Mouse (Mus musculus) small intestine, adult 2 months (tissue): ENCODE data around the gene Ccdc62. TPM values are rescaled to one million over a fixed set of nuclear protein-coding genes. Genes with fewer than 3 reads are reported as not detected.

Experiments
- H3K27ac ChIP-seq: fragments of 200-500 bp; 2 replicates; pipeline ENCODE4 v1.5.1; 2012; ENCODE audit warnings: low read depth, low read length, control low read depth, inconsistent platforms; ENCODE audit not compliant: insufficient read depth
- H3K27me3 ChIP-seq: fragments of 200-500 bp; 2 replicates; pipeline ENCODE4 v1.6.1; 2012; ENCODE audit warnings: mild to moderate bottlenecking, moderate library complexity, low read length, inconsistent platforms; ENCODE audit not compliant: control insufficient read depth, insufficient read depth
- H3K36me3 ChIP-seq: fragments of 200-500 bp; 2 replicates; pipeline ENCODE4 v1.6.1; 2012; ENCODE audit warnings: mild to moderate bottlenecking, low read length, control low read depth, inconsistent platforms; ENCODE audit not compliant: control insufficient read depth, insufficient read depth
- H3K4me1 ChIP-seq: fragments of 200-500 bp; 2 replicates; pipeline ENCODE4 v1.6.1; 2012; ENCODE audit warnings: low read length, inconsistent platforms, mixed read lengths; ENCODE audit not compliant: control insufficient read depth, insufficient read depth, insufficient read length
- H3K4me3 ChIP-seq: fragments of 200-500 bp; 2 replicates; pipeline ENCODE4 v1.5.1; 2012; ENCODE audit warnings: low read depth, mild to moderate bottlenecking, control low read depth, inconsistent platforms, low read length, moderate library complexity
- CTCF ChIP-seq: fragments of 200-500 bp; IDR thresholded peaks from 2 replicates; pipeline ENCODE4 v1.5.1; 2012; ENCODE audit warnings: low read depth, mild to moderate bottlenecking, control low read depth, inconsistent platforms, low read length, moderate library complexity, mixed read lengths; ENCODE audit not compliant: insufficient replicate concordance, insufficient read length; ENCODE audit errors: extremely low read depth
- POLR2A ChIP-seq: fragments of 200-500 bp; IDR thresholded peaks from 2 replicates; pipeline ENCODE4 v1.6.1; 2012; ENCODE audit warnings: low read depth, mild to moderate bottlenecking, control low read depth, inconsistent platforms, low read length, moderate library complexity
- WGBS: fragments of 180-500 bp; shearing (Covaris S2); methylation state at CpG from one replicate; pipeline ENCODE4 v1.1.7; 2018; 5-methylcytosine and 5-hydroxymethylcytosine counted together
- polyA plus RNA-seq: library from polyadenylated mRNA; depleted of rRNA; stranded (reverse); fragments of >200 nt; gene quantifications from 2 replicates; pipeline ENCODE4 v1.2.3, GENCODE M21; 2012

Gene Ccdc62
- polyA plus RNA-seq, 1 experiment = 1.9 TPM

DNA sequence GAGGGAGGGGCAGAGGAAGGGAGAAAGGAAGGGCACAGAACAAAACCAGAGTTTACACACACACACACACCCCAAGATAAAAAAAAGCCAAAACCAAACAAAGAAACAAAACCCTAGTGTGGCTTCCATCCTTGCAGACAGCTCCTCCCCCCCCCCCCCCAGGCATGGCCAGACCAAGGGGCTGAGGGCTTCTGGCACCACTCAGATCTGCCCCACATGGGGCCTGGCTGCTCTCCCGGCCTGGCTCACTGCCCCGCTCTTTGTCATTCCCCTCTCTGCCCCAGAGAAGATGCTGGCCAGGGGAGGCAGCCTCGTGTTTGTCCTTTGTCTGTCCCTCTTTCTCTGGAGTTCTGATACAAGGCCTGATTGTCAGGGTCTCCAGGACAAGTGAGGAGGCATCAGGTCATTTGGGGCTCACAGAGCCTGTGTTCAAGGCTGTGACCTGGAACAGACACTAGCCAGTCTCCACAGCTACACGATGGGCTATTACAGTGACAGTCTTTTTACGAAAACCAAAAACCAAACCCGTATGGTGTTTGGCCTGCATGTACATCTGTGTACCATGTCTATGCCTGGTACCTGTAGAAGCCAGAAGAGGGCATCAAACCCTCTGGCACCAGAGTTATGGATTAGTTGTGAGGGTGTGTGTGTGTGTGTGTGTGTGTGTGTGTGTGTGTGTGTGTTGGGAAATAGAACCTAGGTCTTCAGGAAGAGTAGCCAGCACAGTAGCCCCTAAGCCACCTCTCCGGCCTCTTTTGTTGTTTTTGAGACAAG is 63.0 kb downstream of the Ccdc62 start:
- TF ChIP-seq POLR2A (no peak), CTCF (no peak)
- Histone ChIP-seq H3K36me3 (peaks cover 61% of the 10 kb centered on the region), H3K4me3 (no peak overlapping the region), H3K27ac (no peak overlapping the region), H3K27me3 (no peaks in the 10 kb centered on the region), H3K4me1 (peaks cover 5% of the 10 kb centered on the region)
- 76% methylated on average over 7 of the region's 7 CpGs for WGBS

DNA sequence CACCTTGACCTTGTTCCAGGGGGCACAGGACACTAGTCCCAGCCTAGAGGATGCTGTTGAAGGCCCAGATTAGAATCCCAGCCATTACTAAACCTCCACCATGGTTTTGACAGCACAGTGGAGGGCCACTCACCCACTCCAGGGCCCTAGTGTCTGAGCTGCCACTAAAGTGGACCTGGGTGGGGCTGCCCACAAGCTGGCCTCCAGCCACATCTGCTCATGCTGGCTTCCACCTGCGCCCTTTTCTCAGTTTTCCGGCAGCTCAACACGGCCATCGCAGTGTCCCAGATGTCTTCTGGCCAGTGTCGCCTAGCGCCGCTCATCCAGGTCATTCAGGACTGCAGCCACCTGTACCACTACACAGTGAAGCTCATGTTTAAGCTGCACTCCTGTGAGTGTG is 64.0 kb downstream of the Ccdc62 start:
- TF ChIP-seq CTCF = no peak
- TF ChIP-seq POLR2A = no peak
- H3K4me1 ChIP-seq = peaks cover 5% of the 10 kb centered on the region
- WGBS = 96% methylated on average over 7 of the region's 7 CpGs
- no peak overlapping the region for H3K4me3 ChIP-seq
- no peak overlapping the region for H3K27ac ChIP-seq
- H3K36me3 ChIP-seq = peaks cover 67% of the 10 kb centered on the region
- no peaks in the 10 kb centered on the region for H3K27me3 ChIP-seq

DNA sequence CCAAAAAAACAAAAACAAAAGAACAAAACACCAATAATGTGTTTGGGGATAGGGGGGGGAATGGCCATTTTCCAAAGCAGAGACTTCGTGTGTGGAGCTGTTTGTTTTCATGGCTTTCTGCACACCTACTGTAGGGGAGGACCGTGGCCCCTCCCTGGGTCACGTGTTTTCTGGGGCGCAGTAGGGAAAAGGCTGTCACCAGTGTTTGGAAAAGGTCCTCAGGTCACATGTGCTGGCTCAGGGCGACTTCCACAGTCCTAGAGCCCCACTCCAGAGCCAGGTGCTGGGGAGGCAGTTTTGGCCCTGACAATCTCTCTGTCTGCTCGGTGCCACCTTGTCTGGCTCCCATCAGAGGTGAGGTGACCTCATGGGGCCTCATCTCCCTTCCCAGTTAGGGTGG is 64.9 kb downstream of the Ccdc62 start:
- WGBS = 79% methylated on average over 6 of the region's 6 CpGs
- no peak for TF ChIP-seq CTCF
- Histone ChIP-seq H3K4me3 (no peak overlapping the region), H3K4me1 (peaks cover 5% of the 10 kb centered on the region), H3K27ac (no peak overlapping the region), H3K27me3 (no peaks in the 10 kb centered on the region), H3K36me3 (peaks cover 68% of the 10 kb centered on the region)

DNA sequence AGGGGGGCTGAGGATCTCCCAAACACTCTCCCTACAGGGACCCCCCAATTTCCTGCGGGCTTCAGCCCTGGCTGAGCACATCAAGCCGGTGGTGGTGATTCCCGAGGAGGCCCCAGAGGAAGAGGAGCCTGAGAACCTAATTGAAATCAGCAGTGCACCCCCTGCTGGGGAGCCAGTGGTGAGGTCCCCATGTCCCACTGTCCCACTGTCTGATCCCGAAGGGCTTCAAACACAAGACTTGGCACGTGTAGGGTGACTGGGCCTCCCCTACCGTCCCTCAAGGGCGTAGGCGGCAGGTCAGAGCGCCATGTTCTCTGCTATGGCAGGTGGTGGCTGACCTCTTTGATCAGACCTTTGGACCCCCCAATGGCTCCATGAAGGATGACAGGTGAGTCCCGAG is 65.7 kb downstream of the Ccdc62 start:
- Histone ChIP-seq H3K4me1 (peaks cover 8% of the 10 kb centered on the region), H3K27ac (no peak overlapping the region), H3K27me3 (no peaks in the 10 kb centered on the region), H3K4me3 (no peak overlapping the region), H3K36me3 (peaks cover 71% of the 10 kb centered on the region)
- TF ChIP-seq POLR2A = no peak
- TF ChIP-seq CTCF = no peak
- 78% methylated on average over 10 of the region's 10 CpGs for WGBS

DNA sequence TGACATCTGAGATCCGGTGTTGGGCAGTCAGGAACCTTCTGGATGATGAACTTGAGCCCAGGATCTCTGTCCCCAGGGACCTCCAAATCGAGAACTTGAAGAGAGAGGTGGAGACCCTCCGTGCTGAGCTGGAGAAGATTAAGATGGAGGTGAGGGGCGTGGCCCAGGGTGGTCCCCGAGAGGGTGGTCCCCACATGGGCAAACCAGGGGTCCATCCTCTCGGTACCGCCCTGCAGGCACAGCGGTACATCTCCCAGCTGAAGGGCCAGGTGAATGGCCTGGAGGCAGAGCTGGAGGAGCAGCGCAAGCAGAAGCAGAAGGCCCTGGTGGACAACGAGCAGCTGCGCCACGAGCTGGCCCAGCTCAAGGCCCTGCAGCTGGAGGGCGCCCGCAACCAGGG is 66.2 kb downstream of the Ccdc62 start:
- H3K27me3 ChIP-seq = no peaks in the 10 kb centered on the region
- TF ChIP-seq POLR2A = no peak
- TF ChIP-seq CTCF = no peak
- H3K4me3 ChIP-seq = no peak overlapping the region
- H3K36me3 ChIP-seq = peaks cover 71% of the 10 kb centered on the region
- H3K27ac ChIP-seq = no peak overlapping the region
- 90% methylated on average over 14 of the region's 14 CpGs for WGBS
- H3K4me1 ChIP-seq = peaks cover 9% of the 10 kb centered on the region

DNA sequence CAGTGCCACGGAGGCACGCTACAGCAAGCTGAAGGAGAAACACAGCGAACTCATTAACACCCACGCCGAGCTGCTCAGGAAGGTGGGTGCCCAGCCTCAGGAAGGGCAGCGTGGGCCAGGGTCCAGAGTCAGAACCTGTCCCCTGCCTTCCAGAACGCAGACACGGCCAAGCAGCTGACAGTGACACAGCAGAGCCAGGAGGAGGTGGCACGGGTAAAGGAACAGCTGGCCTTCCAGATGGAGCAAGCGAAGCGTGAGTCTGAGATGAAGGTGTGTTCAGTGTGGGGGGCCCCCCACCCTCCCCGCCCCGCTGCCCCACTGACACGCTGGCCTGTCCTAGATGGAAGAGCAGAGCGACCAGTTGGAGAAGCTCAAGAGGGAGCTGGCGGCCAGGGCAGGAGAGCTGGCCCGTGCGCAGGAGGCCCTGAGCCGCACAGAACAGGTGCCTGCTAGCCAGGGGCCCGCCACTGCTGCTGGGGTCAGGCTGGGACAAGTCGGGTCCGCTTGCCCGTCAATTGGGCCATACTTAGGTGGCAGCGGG is 66.8 kb downstream of the Ccdc62 start:
- H3K36me3 ChIP-seq = peaks cover 71% of the 10 kb centered on the region
- no peak for TF ChIP-seq POLR2A
- TF ChIP-seq CTCF = no peak
- H3K4me3 ChIP-seq = no peak overlapping the region
- no peak overlapping the region for H3K27ac ChIP-seq
- H3K4me1 ChIP-seq = peaks cover 8% of the 10 kb centered on the region
- WGBS = 94% methylated on average over 24 of the region's 24 CpGs
- H3K27me3 ChIP-seq = no peaks in the 10 kb centered on the region

DNA sequence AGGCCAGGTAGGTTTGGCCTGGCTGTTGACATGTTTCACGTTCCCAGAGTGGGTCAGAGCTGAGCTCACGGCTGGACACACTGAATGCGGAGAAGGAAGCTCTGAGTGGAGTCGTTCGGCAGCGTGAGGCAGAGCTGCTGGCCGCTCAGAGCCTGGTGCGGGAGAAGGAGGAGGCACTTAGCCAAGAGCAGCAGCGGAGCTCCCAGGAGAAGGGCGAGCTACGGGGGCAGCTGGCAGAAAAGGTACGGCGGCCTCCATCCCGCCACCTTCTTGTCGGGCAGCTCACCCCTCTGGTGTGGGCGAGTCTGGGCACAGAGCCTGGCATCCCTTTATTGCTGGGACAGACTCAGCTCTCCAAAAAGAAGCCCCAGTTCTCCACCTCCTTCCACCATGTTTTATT is 67.3 kb downstream of the Ccdc62 start:
- H3K27me3 ChIP-seq = no peaks in the 10 kb centered on the region
- TF ChIP-seq CTCF (no peak), POLR2A (no peak)
- no peak overlapping the region for H3K27ac ChIP-seq
- H3K36me3 ChIP-seq = peaks cover 77% of the 10 kb centered on the region
- peaks cover 9% of the 10 kb centered on the region for H3K4me1 ChIP-seq
- no peak overlapping the region for H3K4me3 ChIP-seq
- WGBS = 74% methylated on average over 16 of the region's 16 CpGs
